Mouse (Mus musculus) midbrain, embryonic 11.5 days (tissue): ENCODE data around the gene Peli1. TPM values are rescaled to one million over a fixed set of nuclear protein-coding genes. Genes with fewer than 3 reads are reported as not detected.

Experiments
- ATAC-seq: fragments of 200-750 bp; cut with Nextera tagmentation; 2 replicates; pipeline ENCODE4 v1.8.0; 2017; ENCODE audit warnings: moderate TSS enrichment, moderate library complexity; ENCODE audit not compliant: low FRiP score
- DNase-seq: peaks from one replicate; pipeline ENCODE4 v3.0.0; 2015; ENCODE audit warnings: low spot score; ENCODE audit errors: missing footprints
- H3K27ac ChIP-seq: fragments of 300-500 bp; sonication (generic); 2 replicates; pipeline ENCODE4 v1.5.1; 2014; ENCODE audit warnings: low read depth, low read length
- H3K27me3 ChIP-seq: fragments of 300-500 bp; sonication (generic); 2 replicates; pipeline ENCODE4 v1.6.1; 2014; ENCODE audit warnings: mild to moderate bottlenecking, low read length, moderate library complexity, mixed read lengths; ENCODE audit not compliant: control insufficient read depth, insufficient read depth
- H3K36me3 ChIP-seq: fragments of 300-500 bp; sonication (generic); 2 replicates; pipeline ENCODE4 v1.6.1; 2014; ENCODE audit warnings: mild to moderate bottlenecking, low read length, moderate library complexity, mixed read lengths; ENCODE audit not compliant: control insufficient read depth, insufficient read depth
- H3K4me1 ChIP-seq: fragments of 300-500 bp; sonication (generic); 2 replicates; pipeline ENCODE4 v1.6.1; 2014; ENCODE audit warnings: low read length; ENCODE audit not compliant: control insufficient read depth, insufficient read depth
- H3K4me2 ChIP-seq: fragments of 300-500 bp; sonication (generic); 2 replicates; pipeline ENCODE4 v1.6.1; 2014; ENCODE audit warnings: mild to moderate bottlenecking, moderate library complexity
- H3K4me3 ChIP-seq: fragments of 300-500 bp; sonication (generic); 2 replicates; pipeline ENCODE4 v1.5.1; 2014; ENCODE audit warnings: low read depth, low read length
- H3K9ac ChIP-seq: fragments of 300-500 bp; sonication (generic); 2 replicates; pipeline ENCODE4 v1.6.1; 2014; ENCODE audit warnings: low read length
- H3K9me3 ChIP-seq: fragments of 300-500 bp; sonication (generic); 2 replicates; pipeline ENCODE4 v1.6.1; 2016; ENCODE audit warnings: low read length; ENCODE audit not compliant: control insufficient read depth
- WGBS: fragments of 180-500 bp; shearing (Covaris S2); extraction: QIAGEN DNeasy Blood & Tissue Kit; methylation state at CpG from one replicate; pipeline ENCODE4 v1.1.7; 2014; 5-methylcytosine and 5-hydroxymethylcytosine counted together
- polyA plus RNA-seq: library from polyadenylated mRNA; unstranded; fragments of >200 nt; fragmentation: Nextera tagmentation; extraction: Ambion mirVana; gene quantifications from 2 replicates; pipeline ENCODE4 v1.2.1, GENCODE M21; 2014

Gene Peli1
- polyA plus RNA-seq, 1 experiment from 2014 or later: 108 TPM

- Histone ChIP-seq H3K4me1 (no peaks in the 10 kb centered on the region), H3K27ac (no peak overlapping the region), H3K4me2 (no peak overlapping the region), H3K4me3 (no peak overlapping the region), H3K36me3 (no peaks in the 10 kb centered on the region), H3K27me3 (no peaks in the 10 kb centered on the region), H3K9me3 (no peaks in the 10 kb centered on the region), H3K9ac (no peak overlapping the region)
- DNase-seq: no peak
- WGBS: 90% methylated on average over 2 of the region's 2 CpGs
- ATAC-seq: no peak
These were observed 30.6 kb downstream of the Peli1 start for GRCm38 (mm10) chr11:21121737-21122136.

- WGBS: 74% methylated on average over 2 of the region's 2 CpGs
These were observed 31.3 kb downstream of the Peli1 start for GRCm38 (mm10) chr11:21122399-21122798.

GRCm38 (mm10) chr11:21131692-21132091 is 40.6 kb downstream of the Peli1 start:
- H3K4me3 ChIP-seq: no peak overlapping the region
- H3K9me3 ChIP-seq: peaks cover 3% of the 10 kb centered on the region; the same call in 1 of the 2 replicates
- 90% methylated on average over 2 of the region's 2 CpGs for WGBS
- no peak overlapping the region for H3K9ac ChIP-seq
- H3K4me1 ChIP-seq: no peaks in the 10 kb centered on the region
- DNase-seq (no peak), ATAC-seq (no peak)
- H3K4me2 ChIP-seq: no peak overlapping the region
- no peaks in the 10 kb centered on the region for H3K27me3 ChIP-seq
- H3K27ac ChIP-seq: no peak overlapping the region
- H3K36me3 ChIP-seq: peaks cover 2% of the 10 kb centered on the region; the same call in 1 of the 2 replicates

More at GRCm38 (mm10) chr11:21122399-21122798, 31.3 kb downstream of the Peli1 start:
- Histone ChIP-seq H3K9me3 (no peaks in the 10 kb centered on the region), H3K9ac (no peak overlapping the region), H3K27ac (no peak overlapping the region), H3K4me1 (no peaks in the 10 kb centered on the region), H3K4me3 (no peak overlapping the region), H3K4me2 (no peak overlapping the region), H3K36me3 (no peaks in the 10 kb centered on the region), H3K27me3 (no peaks in the 10 kb centered on the region)
- ATAC-seq: no peak
- no peak for DNase-seq

GRCm38 (mm10) chr11:21134875-21135451 is 43.9 kb downstream of the Peli1 start:
- WGBS: 86% methylated on average over 2 of the region's 2 CpGs
- Histone ChIP-seq H3K4me2 (no peak overlapping the region), H3K9me3 (no peaks in the 10 kb centered on the region), H3K9ac (no peak overlapping the region), H3K4me1 (no peaks in the 10 kb centered on the region), H3K27ac (no peak overlapping the region), H3K4me3 (no peak overlapping the region), H3K27me3 (no peaks in the 10 kb centered on the region), H3K36me3 (peaks cover 7% of the 10 kb centered on the region; the same call in 1 of the 2 replicates)
- no peak for DNase-seq
- no peak for ATAC-seq

- ATAC-seq: no peak
- no peak overlapping the region for H3K4me2 ChIP-seq
- no peaks in the 10 kb centered on the region for H3K4me1 ChIP-seq
- H3K27me3 ChIP-seq: no peaks in the 10 kb centered on the region
- 92% methylated on average over 1 of the region's 1 CpGs for WGBS
- H3K36me3 ChIP-seq: peaks cover 14% of the 10 kb centered on the region; the same call in 1 of the 2 replicates
- H3K27ac ChIP-seq: no peak overlapping the region
- DNase-seq: no peak
- H3K9me3 ChIP-seq: no peaks in the 10 kb centered on the region
- no peak overlapping the region for H3K9ac ChIP-seq
- no peak overlapping the region for H3K4me3 ChIP-seq
These were observed 48.4 kb downstream of the Peli1 start for GRCm38 (mm10) chr11:21139453-21139852.

GRCm38 (mm10) chr11:21141242-21141641 is 50.2 kb downstream of the Peli1 start:
- Histone ChIP-seq H3K9me3 (no peaks in the 10 kb centered on the region), H3K27me3 (no peaks in the 10 kb centered on the region), H3K4me2 (no peak overlapping the region), H3K27ac (no peak overlapping the region), H3K9ac (no peak overlapping the region), H3K4me1 (no peaks in the 10 kb centered on the region), H3K36me3 (peaks cover 13% of the 10 kb centered on the region; the same call in 1 of the 2 replicates), H3K4me3 (no peak overlapping the region)
- 95% methylated on average over 7 of the region's 7 CpGs for WGBS
- DNase-seq (no peak), ATAC-seq (no peak)

- Histone ChIP-seq H3K4me1 (no peaks in the 10 kb centered on the region), H3K4me3 (no peak overlapping the region), H3K36me3 (peaks cover 11% of the 10 kb centered on the region; the same call in 1 of the 2 replicates), H3K9me3 (no peaks in the 10 kb centered on the region), H3K27ac (no peak overlapping the region), H3K9ac (no peak overlapping the region), H3K4me2 (no peak overlapping the region), H3K27me3 (no peaks in the 10 kb centered on the region)
- 93% methylated on average over 4 of the region's 4 CpGs for WGBS
- DNase-seq: no peak
- ATAC-seq: no peak
These were observed 50.7 kb downstream of the Peli1 start for GRCm38 (mm10) chr11:21141755-21142154.

- DNase-seq: no peak
- no peak overlapping the region for H3K4me3 ChIP-seq
- no peak overlapping the region for H3K9ac ChIP-seq
- no peaks in the 10 kb centered on the region for H3K27me3 ChIP-seq
- H3K27ac ChIP-seq: no peak overlapping the region
- no peaks in the 10 kb centered on the region for H3K4me1 ChIP-seq
- no peak for ATAC-seq
- peaks cover 11% of the 10 kb centered on the region for H3K36me3 ChIP-seq
- WGBS: 91% methylated on average over 4 of the region's 4 CpGs
- no peak overlapping the region for H3K4me2 ChIP-seq
- no peaks in the 10 kb centered on the region for H3K9me3 ChIP-seq
These were observed 58.4 kb downstream of the Peli1 start for GRCm38 (mm10) chr11:21149476-21149875.

- Histone ChIP-seq H3K4me3 (no peak overlapping the region), H3K9me3 (no peaks in the 10 kb centered on the region), H3K4me2 (no peak overlapping the region), H3K4me1 (no peaks in the 10 kb centered on the region), H3K9ac (no peak overlapping the region), H3K27ac (no peak overlapping the region), H3K36me3 (peaks cover 11% of the 10 kb centered on the region), H3K27me3 (no peaks in the 10 kb centered on the region)
- WGBS: 93% methylated on average over 5 of the region's 5 CpGs
- no peak for DNase-seq
- ATAC-seq: no peak
These were observed 59.2 kb downstream of the Peli1 start for GRCm38 (mm10) chr11:21150316-21150715.
